Mouse (Mus musculus) forebrain, embryonic 13.5 days (tissue): ENCODE measurements around the gene Nup133. TPM values are rescaled to one million over a fixed set of nuclear protein-coding genes. Genes with fewer than 3 reads are reported as not detected.

Experiments
- ATAC-seq: fragments of 200-750 bp; cut with Nextera tagmentation; 2 replicates; pipeline ENCODE4 v1.8.0; 2017
- H3K27ac ChIP-seq: fragments of 300-500 bp; sonication (generic); 2 replicates; pipeline ENCODE4 v1.5.1; 2015; ENCODE audit warnings: inconsistent platforms, mild to moderate bottlenecking, moderate library complexity
- H3K27me3 ChIP-seq: fragments of 300-500 bp; sonication (generic); 2 replicates; pipeline ENCODE4 v1.6.1; 2015; ENCODE audit warnings: mild to moderate bottlenecking, inconsistent platforms
- H3K36me3 ChIP-seq: fragments of 300-500 bp; sonication (generic); 2 replicates; pipeline ENCODE4 v1.6.1; 2015; ENCODE audit warnings: mild to moderate bottlenecking, inconsistent platforms; ENCODE audit not compliant: poor library complexity, severe bottlenecking
- H3K4me1 ChIP-seq: fragments of 300-500 bp; sonication (generic); 2 replicates; pipeline ENCODE4 v1.6.1; 2015; ENCODE audit warnings: inconsistent platforms
- H3K4me2 ChIP-seq: fragments of 300-500 bp; sonication (generic); 2 replicates; pipeline ENCODE4 v1.6.1; 2015; ENCODE audit warnings: inconsistent platforms, mild to moderate bottlenecking, moderate library complexity
- H3K4me3 ChIP-seq: fragments of 300-500 bp; sonication (generic); 2 replicates; pipeline ENCODE4 v1.5.1; 2015; ENCODE audit warnings: mild to moderate bottlenecking, inconsistent platforms
- H3K9ac ChIP-seq: fragments of 300-500 bp; sonication (generic); 2 replicates; pipeline ENCODE4 v1.6.1; 2015; ENCODE audit warnings: mild to moderate bottlenecking, inconsistent platforms
- H3K9me3 ChIP-seq: fragments of 300-500 bp; sonication (generic); replicated peaks from 2 replicates; pipeline ENCODE4 v1.6.1; 2016; ENCODE audit warnings: inconsistent platforms
- WGBS: fragments of 180-500 bp; shearing (Covaris S2); methylation state at CpG from one replicate; pipeline ENCODE4 v1.1.7; 2015; 5-methylcytosine and 5-hydroxymethylcytosine counted together
- polyA plus RNA-seq: library from polyadenylated mRNA; unstranded; fragments of >200 nt; fragmentation: Nextera tagmentation; extraction: Ambion mirVana; gene quantifications from 2 replicates; pipeline ENCODE4 v1.2.1, GENCODE M21; 2015

Gene Nup133
- polyA plus RNA-seq, 1 experiment from 2014 or later: 38.5 TPM

DNA sequence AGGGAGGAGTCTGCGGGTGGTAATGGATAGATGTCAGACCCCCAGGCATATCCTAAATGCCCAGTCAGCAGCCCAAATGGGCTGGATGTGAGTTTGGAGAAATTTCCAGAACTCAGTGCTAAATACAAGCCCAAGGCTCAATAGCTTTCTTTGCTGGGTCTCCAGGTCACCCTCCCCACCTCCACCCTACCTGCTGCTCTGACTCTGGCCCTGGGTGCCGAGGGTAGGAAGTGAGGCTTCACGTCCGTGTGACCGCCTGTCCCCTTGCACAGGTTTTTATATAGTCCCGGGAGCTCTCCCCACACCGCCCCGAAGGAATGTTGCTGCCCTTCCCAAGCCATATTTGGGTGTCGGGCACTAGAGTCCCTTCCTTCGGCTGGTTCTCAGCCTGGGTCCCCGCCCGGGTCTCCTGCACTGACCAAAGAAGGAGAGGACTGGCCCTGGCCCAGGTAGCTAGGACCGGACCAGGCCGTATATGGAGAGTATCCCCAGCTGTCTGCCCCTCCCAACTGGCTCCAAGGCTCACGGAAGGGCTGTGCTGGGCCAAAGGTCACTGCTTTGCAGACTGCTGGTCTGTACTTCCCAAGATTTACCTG lies 54.5 kb downstream of the Nup133 start, which contains the start of gene Acta1:
Gene Acta1, minus strand, starts transcription at position 250 of the 596 bp plus-strand sequence.
- Histone ChIP-seq H3K27me3 (peaks cover 64% of the 10 kb centered on the region), H3K27ac (no peak within 1 kb of the TSS), H3K36me3 (peaks cover 3% of the 10 kb centered on the region; the same call in 1 of the 2 replicates), H3K4me3 (no peak within 1 kb of the TSS), H3K9me3 (no peaks in the 10 kb centered on the region), H3K4me1 (peaks cover 21% of the 10 kb centered on the region), H3K4me2 (no peak within 1 kb of the TSS), H3K9ac (no peak within 1 kb of the TSS)
- ATAC-seq: no peak
- 26% methylated on average over 15 of the region's 15 CpGs for WGBS

DNA sequence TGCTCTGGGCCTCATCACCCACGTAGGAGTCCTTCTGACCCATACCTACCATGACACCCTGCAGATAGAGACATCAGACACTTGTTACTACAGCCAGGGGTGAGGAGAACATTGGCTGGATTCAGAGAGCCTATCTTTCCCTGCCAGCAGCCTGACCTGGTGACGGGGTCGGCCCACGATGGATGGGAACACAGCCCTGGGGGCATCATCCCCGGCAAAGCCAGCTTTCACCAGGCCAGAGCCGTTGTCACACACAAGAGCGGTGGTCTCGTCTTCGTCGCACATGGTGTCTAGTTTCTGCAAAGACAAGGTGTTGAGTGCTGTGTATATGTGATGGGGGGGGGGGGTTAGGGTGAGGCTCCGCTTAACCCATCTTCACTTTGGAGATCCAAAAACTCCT lies 55.7 kb downstream of the Nup133 start:
- Histone ChIP-seq H3K27ac (no peak overlapping the region), H3K9me3 (no peaks in the 10 kb centered on the region), H3K4me2 (no peak overlapping the region), H3K27me3 (peaks cover 75% of the 10 kb centered on the region), H3K9ac (no peak overlapping the region), H3K36me3 (no peaks in the 10 kb centered on the region), H3K4me1 (peaks cover 21% of the 10 kb centered on the region), H3K4me3 (no peak overlapping the region)
- 78% methylated on average over 11 of the region's 11 CpGs for whole genome bisulfite sequencing
- no peak for ATAC-seq

DNA sequence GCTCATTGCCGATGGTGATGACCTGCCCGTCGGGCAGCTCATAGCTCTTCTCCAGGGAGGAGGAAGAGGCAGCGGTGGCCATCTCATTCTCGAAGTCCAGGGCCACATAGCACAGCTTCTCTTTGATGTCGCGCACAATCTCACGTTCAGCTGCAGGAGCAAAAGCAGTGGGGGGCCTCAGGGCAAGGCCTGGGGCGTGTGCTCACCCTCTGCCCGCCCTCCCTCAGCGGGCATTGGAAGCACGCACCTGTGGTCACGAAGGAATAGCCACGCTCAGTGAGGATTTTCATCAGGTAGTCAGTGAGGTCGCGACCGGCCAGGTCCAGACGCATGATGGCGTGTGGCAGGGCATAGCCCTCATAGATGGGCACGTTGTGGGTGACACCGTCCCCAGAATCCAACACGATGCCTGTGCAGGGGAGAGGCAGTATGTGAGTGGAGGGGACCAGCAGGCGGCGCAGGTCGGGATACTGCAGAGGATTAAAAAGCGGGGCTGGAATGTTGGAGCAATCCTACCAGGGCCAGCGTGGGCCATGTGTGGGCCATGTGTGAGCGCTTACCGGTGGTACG lies 56.4 kb downstream of the Nup133 start:
- Histone ChIP-seq H3K9me3 (no peaks in the 10 kb centered on the region), H3K9ac (peak overlapping the region; percentile 68), H3K36me3 (no peaks in the 10 kb centered on the region), H3K27ac (no peak overlapping the region), H3K4me3 (peak overlapping the region; percentile 46), H3K4me2 (peak overlapping the region; percentile 72), H3K4me1 (peaks cover 21% of the 10 kb centered on the region), H3K27me3 (peaks cover 76% of the 10 kb centered on the region)
- ATAC-seq: peak; percentile 25; the same call in 1 of the 2 replicates
- 10% methylated on average over 30 of the region's 30 CpGs for WGBS

DNA sequence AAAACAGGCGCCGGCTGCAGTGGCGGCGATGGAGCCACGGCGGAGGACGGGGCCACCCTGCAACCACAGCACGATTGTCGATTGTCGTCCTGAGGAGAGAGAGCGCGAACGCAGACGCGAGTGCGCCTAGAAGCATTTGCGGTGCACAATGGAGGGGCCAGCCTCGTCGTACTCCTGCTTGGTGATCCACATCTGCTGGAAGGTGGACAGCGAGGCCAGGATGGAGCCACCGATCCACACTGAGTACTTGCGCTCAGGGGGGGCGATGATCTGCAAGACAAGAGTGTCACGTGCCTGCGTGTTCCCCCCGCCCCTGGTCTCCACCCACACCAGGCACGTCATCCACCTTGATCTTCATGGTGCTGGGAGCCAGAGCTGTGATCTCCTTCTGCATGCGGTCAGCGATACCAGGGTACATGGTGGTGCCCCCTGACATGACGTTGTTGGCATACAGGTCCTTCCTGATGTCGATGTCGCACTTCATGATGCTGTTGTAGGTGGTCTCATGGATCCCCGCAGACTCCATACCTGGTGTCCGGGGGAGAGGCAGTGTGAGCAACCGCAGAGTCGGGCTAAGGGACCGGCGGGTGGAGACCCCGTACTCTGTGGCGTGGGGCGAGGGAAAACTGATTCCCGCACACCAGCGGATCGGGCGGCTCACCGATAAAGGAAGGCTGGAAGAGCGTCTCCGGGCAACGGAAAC lies 57.0 kb downstream of the Nup133 start:
- ATAC-seq: peak; percentile 79
- Histone ChIP-seq H3K27ac (no peak overlapping the region), H3K4me2 (peak overlapping the region; percentile 72), H3K36me3 (no peaks in the 10 kb centered on the region), H3K9me3 (no peaks in the 10 kb centered on the region), H3K4me3 (peak overlapping the region; percentile 46), H3K27me3 (peaks cover 76% of the 10 kb centered on the region), H3K9ac (peak overlapping the region; percentile 68), H3K4me1 (peaks cover 21% of the 10 kb centered on the region)
- under 1% methylated on average over 49 of the region's 49 CpGs for WGBS

DNA sequence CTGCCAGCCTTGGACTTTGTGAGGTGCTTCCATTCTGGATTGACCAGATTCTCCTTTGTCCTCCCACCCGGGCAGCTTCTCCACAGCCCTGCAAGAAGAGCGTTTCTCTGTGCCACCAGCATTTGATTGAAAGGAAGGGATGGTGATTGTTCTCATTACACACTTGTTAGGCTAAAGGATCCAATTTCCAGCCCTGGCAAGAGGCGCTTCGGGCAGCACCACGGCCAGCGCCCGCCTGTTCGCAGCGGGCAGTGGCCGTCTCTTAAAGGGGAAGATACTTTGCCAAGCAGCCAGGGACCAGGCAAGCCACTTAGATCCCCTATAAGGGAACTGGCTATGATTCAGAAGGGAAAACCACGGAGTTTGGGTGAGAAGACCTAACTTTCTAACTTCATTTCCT lies 57.8 kb downstream of the Nup133 start:
- peaks cover 80% of the 10 kb centered on the region for H3K27me3 ChIP-seq
- peak overlapping the region; percentile 68 for H3K9ac ChIP-seq
- WGBS: under 1% methylated on average over 11 of the region's 11 CpGs
- H3K4me1 ChIP-seq: peaks cover 21% of the 10 kb centered on the region
- H3K4me2 ChIP-seq: peak overlapping the region; percentile 72
- no peak for ATAC-seq
- no peaks in the 10 kb centered on the region for H3K36me3 ChIP-seq
- peak overlapping the region; percentile 46 for H3K4me3 ChIP-seq
- H3K9me3 ChIP-seq: no peaks in the 10 kb centered on the region
- H3K27ac ChIP-seq: no peak overlapping the region

DNA sequence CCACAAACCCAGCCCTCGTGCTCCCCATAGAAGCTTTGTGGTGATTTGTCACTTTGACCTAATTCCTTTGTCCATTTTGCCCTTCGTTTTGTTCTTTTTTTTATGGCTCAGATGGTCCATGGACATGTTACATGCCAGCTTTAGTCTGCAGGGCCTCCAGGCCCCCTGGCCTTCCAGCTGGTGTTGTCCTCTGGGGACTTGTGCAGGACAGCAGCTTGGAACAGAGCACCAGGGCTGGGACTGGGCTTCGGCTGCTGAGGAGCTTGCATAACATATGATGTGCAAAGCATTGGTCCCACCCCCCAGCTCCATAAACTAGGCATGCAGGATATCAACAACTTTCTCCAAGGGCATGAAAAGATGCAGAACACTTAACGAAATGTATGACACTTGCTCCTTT lies 59.3 kb downstream of the Nup133 start:
- H3K27me3 ChIP-seq: peaks cover 67% of the 10 kb centered on the region

DNA sequence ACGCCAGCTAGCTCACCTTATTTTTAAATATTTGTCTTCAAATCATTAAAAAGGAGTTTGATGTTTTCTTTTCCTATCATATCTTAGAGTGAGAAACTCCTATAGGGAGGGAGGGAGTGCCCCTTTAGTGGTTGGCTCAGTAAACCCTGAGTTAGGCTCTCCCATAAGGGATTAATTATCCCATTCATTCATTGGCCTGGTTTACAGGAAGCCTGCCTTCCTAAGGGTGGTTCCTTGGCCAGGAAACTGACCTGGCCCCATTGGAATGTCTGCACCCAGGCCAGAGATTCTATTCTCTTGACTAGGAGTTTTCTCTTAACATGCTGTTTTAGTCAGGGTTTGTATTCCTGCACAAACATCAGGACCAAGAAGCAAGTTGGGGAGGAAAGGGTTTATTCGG lies 61.1 kb downstream of the Nup133 start:
- H3K9me3 ChIP-seq: no peaks in the 10 kb centered on the region
- H3K27me3 ChIP-seq: peaks cover 52% of the 10 kb centered on the region
- H3K4me1 ChIP-seq: peaks cover 34% of the 10 kb centered on the region
- 88% methylated on average over 2 of the region's 2 CpGs for WGBS
- no peaks in the 10 kb centered on the region for H3K36me3 ChIP-seq
- H3K4me2 ChIP-seq: no peak overlapping the region
- H3K9ac ChIP-seq: no peak overlapping the region
- no peak overlapping the region for H3K4me3 ChIP-seq
- H3K27ac ChIP-seq: no peak overlapping the region
- ATAC-seq: no peak

More for the DNA sequence above, 59.3 kb downstream of the Nup133 start:
- no peak for ATAC-seq
- no peaks in the 10 kb centered on the region for H3K9me3 ChIP-seq
- no peak overlapping the region for H3K4me2 ChIP-seq
- no peak overlapping the region for H3K4me3 ChIP-seq
- 76% methylated on average over 4 of the region's 4 CpGs for WGBS
- peaks cover 26% of the 10 kb centered on the region for H3K4me1 ChIP-seq
- no peak overlapping the region for H3K27ac ChIP-seq
- H3K36me3 ChIP-seq: no peaks in the 10 kb centered on the region
- H3K9ac ChIP-seq: no peak overlapping the region

DNA sequence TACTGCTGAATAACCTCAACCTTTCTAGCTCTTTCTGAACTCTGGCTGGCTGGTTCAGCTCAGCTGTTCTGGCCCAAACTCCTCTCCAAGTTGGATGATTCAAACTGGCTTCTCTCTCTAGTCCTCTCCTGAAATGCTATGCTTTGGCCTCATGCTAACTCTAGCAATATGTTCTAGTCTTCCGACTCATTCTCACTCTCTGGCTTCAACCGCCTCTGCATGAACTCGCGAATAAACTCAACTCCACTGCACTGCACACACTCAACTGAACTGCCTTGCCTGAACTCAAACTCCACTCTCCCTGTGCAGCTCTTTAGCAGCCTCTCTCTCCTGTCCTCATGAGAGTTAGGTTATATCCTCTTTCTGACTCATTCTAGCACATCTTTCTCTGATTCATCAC lies 61.9 kb downstream of the Nup133 start:
- H3K4me3 ChIP-seq: no peak overlapping the region
- no peak for ATAC-seq
- peaks cover 44% of the 10 kb centered on the region for H3K27me3 ChIP-seq
- no peaks in the 10 kb centered on the region for H3K36me3 ChIP-seq
- no peak overlapping the region for H3K27ac ChIP-seq
- 95% methylated on average over 4 of the region's 4 CpGs for WGBS
- H3K4me1 ChIP-seq: peaks cover 26% of the 10 kb centered on the region
- H3K4me2 ChIP-seq: no peak overlapping the region
- H3K9ac ChIP-seq: no peak overlapping the region
- no peaks in the 10 kb centered on the region for H3K9me3 ChIP-seq

DNA sequence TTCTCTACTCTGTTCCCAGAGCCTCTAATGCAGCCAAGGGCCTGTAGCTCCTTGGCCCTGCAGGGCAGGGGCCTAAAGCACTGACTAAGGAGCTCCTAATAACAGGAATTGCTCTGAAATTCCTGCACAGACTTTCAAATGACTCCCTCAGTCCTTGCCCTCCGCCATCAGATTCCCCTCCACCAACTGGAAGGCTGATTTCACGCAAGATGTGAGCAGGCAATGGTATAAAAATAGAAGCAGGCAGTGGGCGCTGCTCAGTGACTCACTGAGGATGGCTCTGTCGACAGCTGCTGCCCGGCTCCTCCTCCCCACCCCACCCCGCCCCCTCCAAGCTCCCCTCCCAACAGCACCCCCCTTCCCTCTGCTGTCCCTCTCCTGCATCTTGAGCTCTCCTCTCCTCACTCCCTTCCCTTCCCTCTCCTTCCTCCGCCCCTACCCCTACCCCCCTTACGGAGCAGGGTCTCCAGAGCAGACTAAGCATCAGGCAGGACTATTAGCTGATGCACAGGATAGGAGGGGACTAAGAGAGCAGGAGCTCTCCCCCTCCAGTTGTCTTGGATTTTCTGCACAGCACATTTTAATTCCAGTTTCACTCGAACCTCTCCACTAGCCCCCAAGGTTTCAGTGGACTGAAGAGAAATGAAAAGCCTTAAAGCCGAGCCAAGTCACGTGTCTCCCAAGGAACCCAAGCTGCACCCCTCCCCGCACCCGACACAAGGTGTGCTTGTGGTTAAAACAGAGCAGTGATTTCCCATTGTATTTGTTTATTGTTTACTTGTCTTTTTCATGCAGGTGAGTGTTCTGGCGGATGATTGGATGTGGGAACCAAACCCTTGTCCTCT lies 64.1 kb downstream of the Nup133 start:
- ATAC-seq: peak; percentile 94
- WGBS: 7% methylated on average over 13 of the region's 14 CpGs
- Histone ChIP-seq H3K4me2 (peak overlapping the region; percentile 25), H3K4me1 (peaks cover 14% of the 10 kb centered on the region), H3K9me3 (no peaks in the 10 kb centered on the region), H3K27ac (peak overlapping the region; percentile 82), H3K9ac (peak overlapping the region; percentile 34), H3K36me3 (no peaks in the 10 kb centered on the region), H3K27me3 (peaks cover 23% of the 10 kb centered on the region), H3K4me3 (no peak overlapping the region)

DNA sequence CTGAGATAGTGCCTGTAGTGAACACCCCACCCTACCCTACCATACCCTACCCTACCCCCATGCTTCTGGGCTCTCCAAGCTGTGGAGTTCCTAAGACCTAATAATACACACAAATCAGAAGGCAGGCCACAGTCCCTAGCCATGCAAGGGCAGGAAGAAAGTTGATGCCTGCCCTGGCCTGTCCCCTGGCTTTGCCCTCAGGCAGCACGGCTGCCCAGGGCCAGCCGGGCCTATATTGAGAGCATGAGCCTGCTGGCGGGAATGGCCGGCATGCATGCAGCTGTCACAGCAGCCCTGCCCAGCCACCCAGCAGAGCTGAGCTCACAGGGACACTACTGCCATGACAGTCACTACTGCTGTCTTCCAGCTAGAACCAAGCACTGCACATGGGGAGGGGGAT lies 66.0 kb downstream of the Nup133 start:
- Histone ChIP-seq H3K4me3 (no peak overlapping the region), H3K4me1 (peaks cover 14% of the 10 kb centered on the region), H3K4me2 (no peak overlapping the region), H3K27ac (no peak overlapping the region), H3K36me3 (no peaks in the 10 kb centered on the region), H3K9me3 (no peaks in the 10 kb centered on the region), H3K27me3 (peaks cover 8% of the 10 kb centered on the region), H3K9ac (no peak overlapping the region)
- no peak for ATAC-seq
- WGBS: 72% methylated on average over 4 of the region's 4 CpGs

DNA sequence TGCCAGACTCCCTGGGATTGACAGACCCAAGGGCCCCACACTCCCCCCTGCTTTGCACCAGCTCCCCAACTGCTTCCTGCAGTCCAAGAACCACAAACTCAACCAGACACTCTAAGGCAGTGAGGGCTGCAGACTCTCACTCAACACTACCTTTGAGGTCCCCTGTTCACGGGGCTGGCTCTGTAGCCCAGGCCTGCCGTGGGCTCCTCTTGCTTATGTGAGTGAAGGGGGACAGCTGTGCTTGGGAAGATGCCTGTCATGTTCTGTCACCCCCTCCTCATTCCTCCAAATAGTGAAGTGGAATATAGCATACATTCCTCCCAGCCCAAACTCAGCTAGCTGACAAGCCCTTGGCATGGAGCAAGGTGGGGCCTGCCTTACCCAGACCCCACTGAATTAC lies 66.7 kb downstream of the Nup133 start:
- Histone ChIP-seq H3K4me3 (no peak overlapping the region), H3K4me1 (peaks cover 14% of the 10 kb centered on the region), H3K9ac (no peak overlapping the region), H3K27me3 (peaks cover 8% of the 10 kb centered on the region), H3K4me2 (no peak overlapping the region), H3K9me3 (no peaks in the 10 kb centered on the region), H3K36me3 (no peaks in the 10 kb centered on the region), H3K27ac (no peak overlapping the region)
- 73% methylated on average over 2 of the region's 2 CpGs for WGBS
- ATAC-seq: no peak
